Mouse (Mus musculus) frontal cortex, postnatal 10 days (tissue): ENCODE measurements around the gene Fasl.

ENCODE experiments used
- DNase-seq, 2 experiments: peaks; one replicate each; pipeline ENCODE4 v3.0.0; 2022; ENCODE audit warnings: low spot score in 2 of 2, mixed read lengths in 1 of 2

The Fasl gene

DNA sequence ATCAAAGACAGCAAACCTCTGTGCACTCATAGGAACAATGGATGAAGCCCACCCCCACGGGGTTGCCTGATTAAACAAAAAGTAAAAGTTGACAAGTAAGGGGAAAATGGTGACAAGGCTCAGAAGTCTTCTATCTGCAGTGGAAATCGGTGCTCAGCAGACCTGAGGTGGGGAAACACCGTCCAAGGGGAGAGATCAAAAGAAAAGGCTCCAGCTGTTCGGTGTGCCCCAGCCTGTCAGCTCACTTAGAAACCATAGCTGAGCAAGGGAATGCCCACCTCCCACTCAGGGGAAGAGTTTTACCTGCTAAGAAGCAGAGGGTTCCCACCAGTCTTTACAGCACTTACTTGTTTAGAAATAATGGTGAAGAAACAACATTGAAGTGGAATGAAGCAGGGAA lies 26.7 kb downstream of the Fasl start:
- DNase-seq = no peak

GRCm38 (mm10) chr1:161756547-161756946 lies 31.7 kb downstream of the Fasl start:
- no peak for DNase-seq

DNA sequence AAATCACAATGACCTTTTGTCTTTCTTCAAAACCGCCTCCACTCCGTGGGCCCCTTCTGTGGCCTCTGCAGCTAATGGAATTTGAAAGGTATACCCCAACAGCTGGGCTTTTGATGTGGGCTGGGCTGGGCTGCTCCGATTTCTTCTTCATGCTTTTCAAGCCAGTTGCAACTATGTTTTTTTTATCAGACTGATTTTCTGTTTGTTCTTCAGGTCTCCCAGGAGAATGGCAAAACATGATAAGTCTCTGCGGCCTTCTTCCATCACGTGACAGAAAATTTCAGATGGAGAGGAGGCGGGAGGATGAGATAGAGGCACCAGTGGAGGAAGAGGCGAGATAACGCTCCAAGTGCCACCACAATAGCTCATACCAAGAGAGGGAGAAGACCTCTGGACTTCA lies 37.0 kb downstream of the Fasl start:
- DNase-seq = no peak

- DNase-seq = no peak
Observed at GRCm38 (mm10) chr1:161750471-161751041, 37.7 kb downstream of the Fasl start.

DNA sequence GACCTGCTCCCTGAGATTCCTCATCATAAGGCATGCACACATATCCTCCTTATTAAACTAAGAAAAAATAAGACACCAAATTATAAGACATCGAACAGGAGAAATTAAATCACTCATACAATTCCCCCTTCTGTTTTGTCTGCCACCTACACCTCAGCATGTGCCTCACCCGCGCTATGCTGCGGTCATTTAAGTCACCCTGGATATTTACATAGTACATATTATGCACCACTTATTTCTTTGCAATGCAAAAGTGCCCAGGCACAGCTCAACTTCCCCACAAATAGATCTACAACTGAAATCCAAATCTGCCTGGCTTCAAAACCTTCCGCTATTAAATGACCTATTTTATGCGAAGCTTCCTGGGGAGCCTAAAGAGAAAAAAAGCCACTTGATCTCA lies 39.6 kb downstream of the Fasl start:
- no peak for DNase-seq

GRCm38 (mm10) chr1:161748138-161748537 lies 40.2 kb downstream of the Fasl start:
- peak; percentile 14 to 30 for DNase-seq

GRCm38 (mm10) chr1:161746542-161747302 lies 41.6 kb downstream of the Fasl start:
- no peak for DNase-seq

GRCm38 (mm10) chr1:161744855-161745254 lies 43.4 kb downstream of the Fasl start:
- no peak for DNase-seq

- DNase-seq = no peak
Observed at GRCm38 (mm10) chr1:161744209-161744608, 44.1 kb downstream of the Fasl start.

DNA sequence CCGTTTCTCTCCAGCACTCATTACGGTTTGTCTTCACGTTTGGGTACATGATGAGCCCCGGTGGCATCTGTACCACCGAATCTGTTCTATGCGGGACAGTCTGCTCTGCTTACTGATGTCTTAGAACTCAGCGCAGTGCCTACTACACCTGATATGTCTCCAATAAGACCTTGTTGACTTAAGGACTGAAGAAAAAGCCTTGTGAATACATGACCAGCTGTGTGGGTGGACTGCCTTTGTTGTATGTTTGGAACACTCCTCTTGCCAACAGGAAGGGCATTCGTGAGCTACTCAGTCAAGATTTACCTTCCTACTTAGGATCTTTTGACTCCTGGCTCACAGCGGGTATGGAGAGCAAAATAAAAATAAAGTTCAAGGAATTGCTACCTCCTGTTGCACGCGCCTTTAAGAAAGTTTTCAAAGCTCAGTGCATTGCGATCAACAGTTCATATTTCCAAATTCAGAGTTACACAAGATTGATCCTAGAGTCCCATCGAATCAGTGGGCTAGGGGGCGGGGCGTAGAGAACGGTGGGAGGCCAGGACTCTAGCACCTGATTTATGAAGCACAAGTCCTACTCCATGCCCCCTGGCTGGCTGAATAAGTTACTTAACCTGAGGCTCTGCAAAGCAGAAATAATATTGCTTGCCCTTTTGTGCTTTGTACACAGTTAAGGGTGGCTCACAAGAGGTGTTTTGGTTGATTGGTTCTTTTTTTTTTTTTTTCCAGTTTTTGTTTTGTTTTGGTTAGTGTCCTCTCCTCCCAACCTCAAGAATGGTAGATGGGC lies 45.6 kb downstream of the Fasl start:
- no peak for DNase-seq

DNA sequence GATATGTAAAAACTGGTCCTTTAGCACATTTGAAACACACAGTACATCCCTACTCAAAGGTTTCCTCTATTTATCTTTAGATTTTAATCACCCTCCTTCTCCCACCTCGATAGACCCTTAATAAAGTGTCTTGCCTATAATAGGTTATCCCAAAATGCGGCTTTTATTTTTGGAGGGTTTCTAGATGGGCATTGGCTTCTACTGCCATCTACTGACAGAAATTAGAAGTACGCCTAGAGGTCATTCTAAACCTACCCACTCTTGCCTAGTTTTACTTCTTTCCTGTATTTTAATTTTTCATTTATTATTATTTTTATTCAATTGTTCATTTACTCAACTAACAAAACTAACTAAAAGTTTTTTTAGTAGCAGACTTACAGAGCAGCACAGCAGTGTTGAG lies 51.4 kb downstream of the Fasl start:
- no peak for DNase-seq

DNA sequence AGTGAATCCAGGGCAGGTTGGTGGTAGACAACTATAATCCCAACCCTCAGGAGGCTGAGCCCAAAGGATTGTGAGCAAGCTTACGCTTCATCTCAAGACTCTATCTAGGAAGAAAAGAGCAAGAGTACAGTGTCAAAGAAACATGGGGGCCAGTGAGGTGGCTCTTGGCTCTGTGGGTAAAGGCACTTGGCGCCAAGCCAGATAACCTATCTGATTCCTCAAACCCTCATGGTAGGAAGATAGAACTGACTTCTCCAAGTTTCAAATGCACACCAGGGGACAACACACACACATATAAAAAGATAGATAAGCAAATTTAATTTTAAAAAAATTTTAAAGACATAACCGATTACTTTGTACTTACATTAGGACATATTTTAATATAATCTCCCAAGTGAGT lies 52.0 kb downstream of the Fasl start:
- no peak for DNase-seq

DNA sequence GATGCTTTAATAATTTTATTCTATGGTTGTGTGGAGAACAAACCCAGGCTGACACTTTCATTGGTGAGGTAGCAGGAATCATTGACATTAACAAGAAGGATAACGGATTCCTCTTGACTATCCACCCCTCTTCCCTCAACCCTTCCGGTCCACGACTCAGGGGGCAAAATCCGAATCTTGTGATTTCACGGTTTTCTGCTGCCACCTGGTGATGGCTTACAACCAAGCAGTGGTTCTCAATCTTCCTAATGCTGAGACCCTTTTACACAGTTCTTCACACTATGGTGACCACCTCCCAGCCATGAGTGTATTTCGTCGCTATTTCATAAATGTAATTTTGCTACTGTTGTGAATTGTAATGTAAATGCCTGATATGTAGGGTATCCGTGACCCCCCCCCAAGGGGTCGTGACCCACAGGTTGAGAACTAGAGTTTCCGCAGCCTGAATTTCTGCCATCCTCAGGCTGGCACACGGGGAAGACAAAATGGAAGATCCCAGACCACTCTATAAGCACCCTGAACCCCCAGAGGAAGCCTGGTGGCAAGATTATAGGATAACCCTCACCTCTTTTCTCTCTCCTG lies 52.7 kb downstream of the Fasl start:
- no peak for DNase-seq

GRCm38 (mm10) chr1:161734741-161735211 lies 53.5 kb downstream of the Fasl start:
- DNase-seq = no peak

DNA sequence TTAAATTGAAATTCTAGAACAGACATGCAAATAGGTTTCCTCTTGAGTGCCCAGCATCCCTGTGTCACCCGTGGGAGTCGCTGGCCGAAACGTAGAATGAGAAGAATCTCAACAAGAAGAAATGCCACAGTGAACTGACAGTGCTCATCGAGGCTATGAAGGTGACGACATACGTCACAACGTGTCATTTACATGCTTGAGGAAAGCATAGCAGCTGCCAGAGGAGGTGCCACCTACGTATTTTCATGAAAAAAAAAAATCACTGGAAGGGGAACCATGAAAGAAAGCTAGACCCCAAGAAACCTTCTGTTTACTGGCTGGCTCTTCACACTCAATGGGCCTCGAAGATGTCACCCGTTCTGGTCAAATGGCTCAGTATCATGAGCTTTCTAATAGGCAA lies 54.0 kb downstream of the Fasl start:
- no peak for DNase-seq
